Mouse (Mus musculus): ENCODE data around the gene Tmem89.

The Tmem89 gene

GRCm38 (mm10) chr9:108914491-108914890 lies at the start of gene Tmem89:
Tmem89 (plus strand) TSS chr9:108914619.
- ChIA-PET POLR2A (interaction anchor here in 1 of 4 experiments (2.0 kb wide), 1 partner anchor 58 kb away, joined by 9 read pairs; no protein-coding TSS in a partner anchor), CTCF (no interaction called here)

GRCm38 (mm10) chr9:108912308-108912707 lies 2.1 kb upstream of the Tmem89 start:
- ChIA-PET POLR2A (interaction anchor here in 1 of 4 experiments (1.2 kb wide), 1 partner anchor 58 kb away, joined by 4 read pairs; no protein-coding TSS in a partner anchor), CTCF (interaction anchor here in 1 of 4 experiments (1.4 kb wide), 1 partner anchor 59 kb away, joined by 4 read pairs; the partner anchor contains the start of gene Slc26a6)

GRCm38 (mm10) chr9:108913161-108913560 lies 1.3 kb upstream of the Tmem89 start:
- POLR2A ChIA-PET: interaction anchor here in 3 of 4 experiments (0.6 to 2.0 kb wide), 9 partner anchors 10 to 81 kb away, joined by 3 to 18 read pairs (median 3); no protein-coding TSS in a partner anchor
- CTCF ChIA-PET: interaction anchor here in 2 of 4 experiments (0.9 to 1.4 kb wide), 2 partner anchors 59 to 60 kb away, joined by 3 to 4 read pairs; partner anchors contain the start of gene Slc26a6 (in 1 of the 2)

- ChIA-PET CTCF (interaction anchor here in 2 of 4 experiments (0.9 to 1.4 kb wide), 2 partner anchors 60 kb away, joined by 3 to 4 read pairs; partner anchors contain the start of gene Slc26a6 (in 1 of the 2)), POLR2A (interaction anchor here in 3 of 4 experiments (0.8 to 2.0 kb wide), 6 partner anchors 9 to 60 kb away, joined by 3 to 9 read pairs (median 4); no protein-coding TSS in a partner anchor)
Observed at GRCm38 (mm10) chr9:108913621-108914020, 798 bp upstream of the Tmem89 start.

GRCm38 (mm10) chr9:108925897-108926296 lies 11.5 kb downstream of the Tmem89 start:
- CTCF ChIA-PET: interaction anchor here in 1 of 4 experiments (0.7 kb wide), 1 partner anchor 624 kb away, joined by 5 read pairs; no protein-coding TSS in a partner anchor
- POLR2A ChIA-PET: no interaction called here

- POLR2A ChIA-PET: no interaction called here
- CTCF ChIA-PET: interaction anchor here in 1 of 4 experiments (0.8 kb wide), 1 partner anchor 13 kb away, joined by 3 read pairs; no protein-coding TSS in a partner anchor
Observed at GRCm38 (mm10) chr9:108928424-108928823, 14.0 kb downstream of the Tmem89 start.

GRCm38 (mm10) chr9:108935991-108936390 lies 21.6 kb downstream of the Tmem89 start:
- ChIA-PET CTCF (interaction anchor here in 2 of 4 experiments (0.5 to 1.6 kb wide), 12 partner anchors 13 to 362 kb away, joined by 3 to 5 read pairs (median 3); partner anchors contain the start of gene Celsr3 (in 1 of the 2)), POLR2A (interaction anchor here in 1 of 4 experiments (1.0 kb wide), 1 partner anchor 82 kb away, joined by 5 read pairs; no protein-coding TSS in a partner anchor)

GRCm38 (mm10) chr9:108936418-108937364 lies 22.3 kb downstream of the Tmem89 start, which contains the start of gene Uqcrc1:
Uqcrc1 (plus strand) TSS chr9:108936633.
- ChIA-PET CTCF (interaction anchor here in 3 of 4 experiments (0.5 to 1.6 kb wide), 13 partner anchors 14 to 363 kb away, joined by 3 to 5 read pairs (median 3); partner anchors contain the start of gene Celsr3 (in 1 of the 3)), POLR2A (interaction anchor here in 3 of 4 experiments (1.0 to 4.5 kb wide), 5 partner anchors 13 to 184 kb away, joined by 4 to 29 read pairs (median 5); partner anchors contain the start of gene Pfkfb4 (in 1 of the 3))

- CTCF ChIA-PET: interaction anchor here in 1 of 4 experiments (0.7 kb wide), 1 partner anchor 22 kb away, joined by 5 read pairs; no protein-coding TSS in a partner anchor
- POLR2A ChIA-PET: interaction anchor here in 3 of 4 experiments (0.5 to 2.0 kb wide), 9 partner anchors 21 to 516 kb away, joined by 3 to 10 read pairs (median 4); partner anchors contain the start of genes Pfkfb4 (in 1 of the 3) and Slc26a6 (in 1 of the 3)
Observed at GRCm38 (mm10) chr9:108945111-108945510, 30.7 kb downstream of the Tmem89 start.

- ChIA-PET POLR2A (interaction anchor here (0.7 to 2.0 kb wide), 6 partner anchors 22 to 740 kb away, joined by 3 to 10 read pairs (median 4); partner anchors contain the start of gene Slc26a6 (in 1 of the 4)), CTCF (no interaction called here)
Observed at GRCm38 (mm10) chr9:108945608-108946007, 31.2 kb downstream of the Tmem89 start.

GRCm38 (mm10) chr9:108949231-108949966 lies 35.0 kb downstream of the Tmem89 start:
- ChIA-PET POLR2A (interaction anchor here (0.6 to 5.2 kb wide), 7 partner anchors 10 to 357 kb away, joined by 3 to 29 read pairs (median 4); no protein-coding TSS in a partner anchor), CTCF (interaction anchor here in 1 of 4 experiments (0.7 kb wide), 1 partner anchor 967 kb away, joined by 3 read pairs; no protein-coding TSS in a partner anchor)

GRCm38 (mm10) chr9:108949967-108950728 lies 35.7 kb downstream of the Tmem89 start:
- ChIA-PET CTCF (no interaction called here), POLR2A (interaction anchor here (0.6 to 5.2 kb wide), 8 partner anchors 11 to 358 kb away, joined by 3 to 29 read pairs (median 4); partner anchors contain the start of gene Slc26a6 (in 1 of the 4))

GRCm38 (mm10) chr9:108953081-108953636 lies 38.7 kb downstream of the Tmem89 start, which contains the start of gene Col7a1:
Col7a1 (plus strand) TSS chr9:108953586.
- ChIA-PET POLR2A (interaction anchor here in 2 of 4 experiments (1.0 to 3.0 kb wide), 4 partner anchors 12 to 158 kb away, joined by 3 to 7 read pairs (median 4); partner anchors contain the start of gene Pfkfb4 (in 1 of the 2)), CTCF (no interaction called here)

- ChIA-PET CTCF (interaction anchor here in 2 of 4 experiments (0.6 kb wide), 2 partner anchors 36 to 843 kb away, joined by 3 to 4 read pairs; partner anchors contain the start of gene Pfkfb4 (in 1 of the 2)), POLR2A (interaction anchor here in 2 of 4 experiments (1.1 to 1.3 kb wide), 2 partner anchors 123 to 128 kb away, joined by 3 read pairs; no protein-coding TSS in a partner anchor)
Observed at GRCm38 (mm10) chr9:108955241-108955640, 40.8 kb downstream of the Tmem89 start.

GRCm38 (mm10) chr9:108955846-108956245 lies 41.4 kb downstream of the Tmem89 start:
- ChIA-PET CTCF (no interaction called here), POLR2A (no interaction called here)

- POLR2A ChIA-PET: interaction anchor here in 1 of 4 experiments (2.0 kb wide), 1 partner anchor 26 kb away, joined by 7 read pairs; no protein-coding TSS in a partner anchor
- CTCF ChIA-PET: no interaction called here
Observed at GRCm38 (mm10) chr9:108963577-108963976, 49.2 kb downstream of the Tmem89 start.
